Mouse (Mus musculus): Measurements from ENCODE around the gene Nphp1.

Nphp1 gene

GRCm38 (mm10) chr2:127788440-127789116, at the start of gene Nphp1:
TSS of gene Nphp1 (minus strand) at chr2:127788897.
- DNase-seq (ENCODE audit: low read depth, low spot score), result peak; percentile 76

- no peak for DNase-seq (ENCODE audit: low read depth, low spot score)
Measured at GRCm38 (mm10) chr2:127832833-127833190, 44.1 kb upstream of the Nphp1 start.

- no peak for DNase-seq (ENCODE audit: low read depth, low spot score)
Measured at GRCm38 (mm10) chr2:127832103-127832832, 43.6 kb upstream of the Nphp1 start.

GRCm38 (mm10) chr2:127831401-127832102, 42.9 kb upstream of the Nphp1 start, which contains the start of gene Bub1:
TSS of gene Bub1 (minus strand) at chr2:127831865.
- DNase-seq (ENCODE audit: low read depth, low spot score), result peak; percentile 80

- DNase-seq (ENCODE audit: low read depth, low spot score), result peak; percentile 92
Measured at GRCm38 (mm10) chr2:127791919-127792603, 3.4 kb upstream of the Nphp1 start, which contains the start of gene Mtln. TSS of gene Mtln (minus strand) at chr2:127792488.

- DNase-seq (ENCODE audit: low read depth, low spot score), result no peak
Measured at GRCm38 (mm10) chr2:127789651-127790270, 1.1 kb upstream of the Nphp1 start.

GRCm38 (mm10) chr2:127789138-127789537, 441 bp upstream of the Nphp1 start:
- DNase-seq (ENCODE audit: low read depth, low spot score), result peak; percentile 2

- DNase-seq (ENCODE audit: low read depth, low spot score), result no peak
Measured at GRCm38 (mm10) chr2:127787226-127787625, 1.5 kb downstream of the Nphp1 start.

GRCm38 (mm10) chr2:127778451-127778850, 10.2 kb downstream of the Nphp1 start:
- no peak for DNase-seq (ENCODE audit: low read depth, low spot score)

- no peak for DNase-seq (ENCODE audit: low read depth, low spot score)
Measured at GRCm38 (mm10) chr2:127775013-127775412, 13.7 kb downstream of the Nphp1 start.

GRCm38 (mm10) chr2:127774578-127774941, 14.1 kb downstream of the Nphp1 start:
- no peak for DNase-seq (ENCODE audit: low read depth, low spot score)

GRCm38 (mm10) chr2:127773938-127774577, 14.6 kb downstream of the Nphp1 start:
- DNase-seq (ENCODE audit: low read depth, low spot score), result peak; percentile 17

- no peak for DNase-seq (ENCODE audit: low read depth, low spot score)
Measured at GRCm38 (mm10) chr2:127761587-127761986, 27.1 kb downstream of the Nphp1 start.

GRCm38 (mm10) chr2:127760429-127761000, 28.2 kb downstream of the Nphp1 start:
- DNase-seq (ENCODE audit: low read depth, low spot score), result no peak

GRCm38 (mm10) chr2:127760014-127760413, 28.7 kb downstream of the Nphp1 start:
- no peak for DNase-seq (ENCODE audit: low read depth, low spot score)

GRCm38 (mm10) chr2:127759157-127759880, 29.4 kb downstream of the Nphp1 start:
- DNase-seq (ENCODE audit: low read depth, low spot score), result no peak

GRCm38 (mm10) chr2:127757171-127757570, 31.5 kb downstream of the Nphp1 start:
- DNase-seq (ENCODE audit: low read depth, low spot score), result peak; percentile 26

GRCm38 (mm10) chr2:127754113-127754512, 34.6 kb downstream of the Nphp1 start:
- no peak for DNase-seq (ENCODE audit: low read depth, low spot score)

GRCm38 (mm10) chr2:127751849-127752610, 36.7 kb downstream of the Nphp1 start:
- no peak for DNase-seq (ENCODE audit: low read depth, low spot score)

All from telencephalon, adult 2 months (tissue).